Mouse (Mus musculus) naive thymus-derived CD4-positive, alpha-beta T cell, adult 2 months (primary cell): Measurements from ENCODE around the gene Radil.

ENCODE experiments used
- DNase-seq: peaks from one replicate; pipeline ENCODE4 v3.0.0-alpha.2; 2011; ENCODE audit warnings: low read depth

Gene Radil

GRCm38 (mm10) chr5:142445709-142446108, 105.2 kb downstream of the Radil start:
- DNase-seq: peak; percentile 50

- peak; percentile 64 for DNase-seq
Observed at GRCm38 (mm10) chr5:142444791-142445531, 105.9 kb downstream of the Radil start.

- peak; percentile 25 for DNase-seq
Observed at GRCm38 (mm10) chr5:142443994-142444393, 106.9 kb downstream of the Radil start.

- DNase-seq: no peak
Observed at GRCm38 (mm10) chr5:142443514-142443913, 107.4 kb downstream of the Radil start.

GRCm38 (mm10) chr5:142442045-142442440, 108.9 kb downstream of the Radil start:
- peak; percentile 61 for DNase-seq

GRCm38 (mm10) chr5:142441332-142442044, 109.4 kb downstream of the Radil start:
- peak; percentile 79 for DNase-seq

GRCm38 (mm10) chr5:142440451-142441147, 110.3 kb downstream of the Radil start:
- peak; percentile 94 for DNase-seq

- DNase-seq: peak; percentile 66
Observed at GRCm38 (mm10) chr5:142439911-142440432, 110.9 kb downstream of the Radil start.

- DNase-seq: no peak
Observed at GRCm38 (mm10) chr5:142438380-142438938, 112.4 kb downstream of the Radil start.

- DNase-seq: no peak
Observed at GRCm38 (mm10) chr5:142435736-142436135, 115.2 kb downstream of the Radil start.
